Mouse (Mus musculus) cerebellum, adult 8-10 months (tissue): ENCODE data around the gene Myl7.
"Not testable (repeated sequence)": the region's sequence is repeated elsewhere in the genome, so short reads cannot be mapped to it uniquely, and the experiment has no call there.

Experiments used
- DNase-seq: peaks from one replicate; pipeline ENCODE4 v3.0.0; 2022

Gene Myl7

DNA sequence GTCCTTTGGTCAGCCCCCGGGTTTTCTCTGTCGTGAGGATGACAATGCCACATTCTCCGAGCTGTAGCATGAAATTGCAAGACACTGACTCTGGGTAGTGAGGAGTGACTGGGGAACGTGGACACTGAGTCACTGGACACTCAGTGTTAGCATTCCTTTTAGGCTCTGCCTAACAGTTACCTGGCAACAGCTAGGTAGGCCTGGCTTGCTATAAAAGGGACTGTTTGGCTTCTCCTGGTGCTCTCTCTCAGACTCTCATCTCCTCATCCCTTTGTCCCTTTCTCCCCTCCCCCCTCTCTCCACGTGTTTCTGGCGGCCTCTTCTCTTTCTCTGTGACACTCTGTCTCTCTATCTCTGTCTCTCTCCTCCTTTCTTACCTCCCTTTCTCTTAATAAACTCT lies 3.8 kb upstream of the Myl7 start:
- no peak for DNase-seq

DNA sequence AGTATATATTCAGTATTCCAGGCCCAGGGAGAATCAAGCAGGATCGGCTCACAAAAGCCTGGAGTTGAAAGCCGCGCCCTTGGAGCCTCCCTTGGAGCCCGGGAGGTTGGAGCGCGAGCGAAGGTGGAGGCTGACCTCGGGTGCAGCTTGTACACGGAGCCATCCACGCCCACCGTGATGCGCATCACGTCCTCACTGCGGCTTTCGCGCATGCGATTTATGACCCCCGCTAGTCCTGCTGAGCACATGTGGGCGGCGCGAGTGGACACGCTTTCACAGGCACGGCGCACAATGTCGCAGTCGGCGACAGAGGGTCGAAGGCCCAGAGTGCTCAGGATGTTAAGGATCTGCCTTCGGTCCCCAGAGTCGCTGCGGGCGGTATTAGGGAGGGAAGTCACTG lies 3.4 kb upstream of the Myl7 start:
- no peak for DNase-seq

DNA sequence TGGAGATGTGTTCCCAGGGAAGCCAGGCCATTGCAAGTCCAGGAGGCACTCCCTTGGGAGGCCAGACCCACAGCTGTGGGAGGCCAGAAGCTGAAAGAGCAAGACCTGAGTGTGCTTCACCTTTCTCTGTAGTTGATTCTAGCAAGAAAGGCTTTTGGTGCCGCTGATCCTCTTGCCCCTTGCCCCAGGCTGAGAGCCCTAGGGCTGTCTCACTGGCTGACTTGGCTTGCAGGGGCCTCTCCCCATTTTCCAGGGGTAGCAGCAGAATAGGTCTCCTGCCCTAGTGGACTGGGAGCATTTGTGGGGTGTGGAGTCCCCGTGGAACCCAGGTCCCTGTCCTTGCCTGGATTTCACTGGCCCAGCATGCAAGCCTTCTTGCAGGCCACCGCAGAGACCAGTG lies 2.7 kb upstream of the Myl7 start:
- DNase-seq, result no peak

DNA sequence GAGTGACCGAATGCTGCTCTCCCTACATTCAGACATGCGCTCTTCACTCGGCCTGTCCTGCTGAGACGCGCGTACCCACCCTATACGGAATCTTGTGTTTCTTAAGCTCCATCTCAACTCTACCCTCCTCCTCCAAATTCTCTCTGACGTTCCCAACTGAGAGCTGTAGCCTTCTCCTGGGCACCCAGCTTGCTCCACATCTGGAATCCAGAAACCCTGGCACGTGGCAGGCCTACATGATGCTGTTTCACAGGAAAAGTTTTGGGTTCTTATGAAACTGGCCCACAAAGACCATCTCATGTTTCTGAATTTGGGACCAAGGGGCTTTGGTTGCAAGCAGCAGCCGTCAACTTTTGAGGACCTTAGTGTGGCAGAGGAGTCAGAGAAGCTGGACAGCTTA lies 704 bp upstream of the Myl7 start:
- no peak for DNase-seq

DNA sequence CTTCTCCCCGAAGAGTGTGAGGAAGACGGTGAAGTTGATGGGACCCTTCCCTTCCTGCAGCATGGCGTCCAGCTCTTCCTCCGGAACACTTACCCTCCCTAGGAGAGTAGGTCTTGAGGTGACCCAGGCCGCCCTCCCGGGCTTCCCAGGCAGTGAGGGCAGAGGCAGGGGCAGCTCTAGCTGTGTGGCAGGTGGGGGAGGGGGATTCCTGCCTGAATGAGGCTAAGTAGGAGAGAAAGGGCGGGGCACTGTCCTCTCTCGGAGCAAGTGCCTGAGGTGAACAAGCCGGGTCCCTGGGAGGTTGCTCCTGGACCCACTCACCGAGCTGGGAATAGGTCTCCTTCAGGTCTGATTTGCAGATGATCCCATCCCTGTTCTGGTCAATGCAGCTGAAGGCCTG lies 743 bp downstream of the Myl7 start:
- no peak for DNase-seq

DNA sequence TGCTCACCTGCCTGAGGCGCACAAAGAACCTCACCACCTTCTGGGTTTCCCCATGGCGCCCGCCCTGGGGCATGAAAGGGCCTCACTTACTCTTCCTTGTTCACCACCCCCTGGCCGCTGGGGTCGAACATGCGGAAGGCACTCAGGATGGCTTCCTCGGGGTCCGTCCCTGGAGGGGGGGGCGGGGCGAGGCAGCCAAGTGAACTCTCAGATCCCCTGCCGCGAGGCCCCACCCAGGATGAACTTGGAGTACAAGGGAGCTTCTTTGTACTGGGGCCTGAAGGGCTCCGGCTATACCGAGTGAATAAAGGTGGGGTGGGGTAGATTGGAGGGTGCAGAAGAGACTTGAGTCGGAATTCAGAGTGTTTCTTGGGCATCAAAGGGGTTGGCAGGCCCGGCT lies 1.4 kb downstream of the Myl7 start:
- no peak for DNase-seq

DNA sequence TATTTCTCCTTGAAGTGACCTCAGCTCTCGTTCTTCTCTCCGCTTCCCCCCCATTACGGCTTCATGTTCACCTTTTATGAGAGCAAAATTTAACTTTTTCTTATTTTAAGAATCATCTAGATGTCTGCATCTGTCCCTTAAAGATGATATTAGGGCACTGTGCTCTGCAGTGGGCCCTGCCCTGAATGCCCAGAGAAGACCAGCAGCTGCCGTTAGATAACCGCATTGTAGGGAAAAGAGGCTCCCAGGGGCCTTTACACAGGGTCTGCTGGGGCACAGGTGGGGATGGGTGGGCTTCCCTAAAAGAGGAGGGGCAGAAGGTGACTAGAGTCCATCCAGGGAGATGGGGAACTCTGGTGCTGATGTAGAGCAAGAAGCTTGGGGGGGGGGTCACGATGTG lies 4.8 kb downstream of the Myl7 start:
- no peak for DNase-seq

DNA sequence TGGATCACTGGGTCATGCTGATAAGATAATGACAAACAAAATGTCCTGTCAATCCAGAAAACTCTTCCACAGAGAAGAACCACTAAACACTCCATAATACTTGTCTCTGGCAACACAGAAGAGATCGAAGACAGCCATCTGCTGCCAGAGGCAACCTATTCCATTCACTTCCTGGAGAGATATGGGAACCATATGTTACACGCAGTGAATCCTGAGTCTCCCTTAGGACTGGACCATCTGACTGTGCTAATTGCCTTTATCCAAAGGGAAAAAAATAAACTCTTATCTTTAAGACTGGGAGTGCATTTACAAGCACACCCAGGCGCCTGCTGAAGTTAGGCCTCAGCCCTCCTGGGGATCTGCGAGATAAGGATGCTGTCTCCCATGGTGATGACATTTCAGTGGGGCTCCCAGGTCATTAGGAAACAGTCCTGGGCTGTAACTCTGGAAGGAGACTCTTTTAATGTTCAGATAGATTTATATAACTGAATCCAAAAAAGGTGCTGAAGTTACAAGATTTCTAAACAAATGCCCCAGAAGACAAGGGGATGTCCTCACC lies 5.7 kb downstream of the Myl7 start:
- no peak for DNase-seq

DNA sequence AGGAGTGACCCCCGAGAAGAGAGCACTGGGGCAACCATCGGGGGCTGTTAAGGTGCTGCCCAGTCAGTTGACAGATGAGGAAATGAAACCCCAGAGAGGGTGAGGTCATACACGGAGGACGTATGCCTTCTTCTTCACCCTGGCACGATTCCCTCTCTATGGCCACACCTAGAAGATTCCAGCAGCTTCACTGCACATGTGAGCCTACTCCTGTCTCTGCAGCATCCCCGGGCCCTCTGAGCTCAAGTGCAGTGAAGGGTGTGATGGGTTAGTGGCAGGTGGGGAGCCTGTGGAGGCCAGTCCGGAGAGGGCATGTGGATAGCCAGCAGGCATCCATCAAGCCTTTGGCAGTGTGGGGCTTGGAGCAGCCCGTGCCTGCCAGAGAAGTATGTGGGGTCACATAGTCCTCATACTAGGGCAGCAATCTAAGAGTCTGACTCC lies 6.4 kb downstream of the Myl7 start:
- peak; percentile 56 for DNase-seq

DNA sequence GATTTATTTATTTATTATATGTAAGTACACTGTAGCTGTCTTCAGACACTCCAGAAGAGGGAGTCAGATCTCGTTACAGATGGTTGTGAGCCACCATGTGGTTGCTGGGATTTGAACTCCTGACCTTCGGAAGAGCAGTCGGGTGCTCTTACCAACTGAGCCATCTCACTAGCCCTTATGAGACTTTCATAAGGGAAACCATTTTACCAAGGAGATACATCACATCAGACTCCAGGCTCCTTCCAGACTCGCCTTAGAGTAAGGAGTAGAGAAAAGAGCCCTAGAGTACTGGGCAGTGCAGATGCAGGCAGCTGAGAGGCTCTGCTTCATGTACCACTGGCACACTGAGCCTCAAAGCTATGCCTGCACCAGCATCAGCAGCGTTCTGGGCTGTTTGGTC lies 10.0 kb downstream of the Myl7 start:
- DNase-seq, result not testable (repeated sequence)

DNA sequence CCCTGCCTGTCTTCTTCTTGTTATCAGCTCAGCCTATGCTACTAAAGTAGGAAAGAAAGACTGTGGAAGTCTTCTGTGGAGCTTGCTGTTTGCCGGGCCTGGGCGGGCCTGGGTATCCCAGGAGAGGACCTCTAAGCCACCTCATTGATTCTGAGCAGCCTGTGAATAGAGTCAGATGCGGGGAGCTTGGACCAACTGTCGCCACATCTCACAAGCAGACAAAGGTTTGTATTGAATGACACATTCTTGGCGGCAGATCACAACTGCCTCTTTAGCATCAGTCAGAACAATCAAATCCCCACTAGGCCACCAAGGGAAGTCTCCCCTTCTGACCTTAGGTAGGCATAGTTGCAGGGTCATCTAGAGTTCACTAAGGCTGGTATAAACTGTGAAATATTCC lies 11.3 kb downstream of the Myl7 start:
- DNase-seq, result no peak

DNA sequence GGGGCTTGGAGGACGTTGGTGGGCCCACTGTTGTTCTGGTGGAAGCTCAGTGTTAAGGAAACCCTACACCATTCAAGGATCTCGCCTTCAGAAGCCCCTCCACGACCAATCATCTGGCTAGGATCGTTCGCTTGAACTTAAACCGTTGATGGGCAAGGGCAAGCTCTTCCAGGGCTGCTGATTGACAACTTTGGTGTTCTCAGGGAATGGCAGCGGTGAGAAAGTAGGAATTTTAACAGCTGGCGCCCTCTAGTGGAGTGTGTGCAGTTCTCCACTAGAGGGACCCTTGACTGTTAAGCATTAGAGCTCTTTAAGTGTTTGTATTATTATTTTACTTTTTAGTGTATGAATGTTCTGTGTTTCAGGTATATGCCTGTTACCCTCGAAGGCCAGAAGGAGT lies 12.4 kb downstream of the Myl7 start:
- DNase-seq, result peak; percentile 64

DNA sequence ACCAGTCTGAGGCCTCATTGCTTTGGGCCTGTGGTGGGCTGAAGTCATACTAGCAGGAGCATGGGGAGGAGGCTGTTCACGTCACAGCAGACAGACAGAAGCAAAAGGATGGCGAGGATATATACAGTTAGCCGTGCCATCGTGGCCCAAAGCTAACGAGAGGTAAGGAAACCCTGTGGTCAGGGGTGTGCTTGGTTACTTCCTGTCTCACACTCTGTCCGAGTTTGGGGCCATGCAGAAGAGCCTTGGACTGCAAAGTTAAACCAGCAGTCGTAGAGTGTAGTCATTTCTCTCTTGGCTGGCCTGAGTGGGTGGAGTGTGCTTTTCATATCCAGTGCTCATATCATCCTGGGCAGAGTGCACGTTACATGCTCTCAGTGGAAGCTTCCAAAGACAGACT lies 16.1 kb downstream of the Myl7 start:
- no peak for DNase-seq

DNA sequence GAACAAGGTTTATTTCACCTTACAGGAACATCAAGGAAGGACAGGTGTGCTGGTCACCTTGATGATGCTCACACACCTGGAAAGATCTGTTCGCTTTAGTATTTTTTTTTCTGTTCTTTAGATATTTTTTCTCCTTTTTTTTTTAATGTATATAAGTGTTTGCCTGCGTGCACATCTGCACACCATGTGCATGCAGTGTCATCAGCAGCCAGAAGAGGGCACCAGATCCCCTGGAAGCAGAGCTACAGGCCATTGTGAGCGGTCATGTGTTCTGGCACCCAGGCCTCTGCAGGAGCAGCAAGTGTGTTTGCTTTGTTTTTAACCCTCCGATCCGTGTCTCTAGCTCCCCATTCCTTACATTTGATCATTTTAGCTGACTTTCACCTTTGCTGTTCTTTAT lies 18.7 kb downstream of the Myl7 start:
- peak; percentile 64 for DNase-seq

DNA sequence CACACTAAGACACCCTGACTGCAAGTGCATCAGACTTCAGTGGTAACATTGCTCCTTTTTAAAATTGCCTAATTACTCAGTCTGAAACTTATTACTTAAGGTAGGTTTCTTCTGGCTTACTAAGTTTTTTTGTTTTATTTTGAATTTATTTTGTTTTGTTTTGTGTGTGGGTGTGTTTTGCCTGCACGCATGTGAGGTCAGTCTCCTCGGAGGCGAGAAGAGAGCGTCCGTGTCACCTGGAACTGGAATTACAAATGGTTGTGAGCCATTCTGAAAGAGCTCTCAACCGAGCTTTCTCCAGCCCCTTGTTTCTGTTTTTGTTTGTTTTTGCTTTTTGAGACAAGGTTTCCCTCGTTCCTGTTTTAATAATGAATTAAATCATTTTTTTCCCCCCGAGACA lies 19.9 kb downstream of the Myl7 start:
- DNase-seq, result no peak

DNA sequence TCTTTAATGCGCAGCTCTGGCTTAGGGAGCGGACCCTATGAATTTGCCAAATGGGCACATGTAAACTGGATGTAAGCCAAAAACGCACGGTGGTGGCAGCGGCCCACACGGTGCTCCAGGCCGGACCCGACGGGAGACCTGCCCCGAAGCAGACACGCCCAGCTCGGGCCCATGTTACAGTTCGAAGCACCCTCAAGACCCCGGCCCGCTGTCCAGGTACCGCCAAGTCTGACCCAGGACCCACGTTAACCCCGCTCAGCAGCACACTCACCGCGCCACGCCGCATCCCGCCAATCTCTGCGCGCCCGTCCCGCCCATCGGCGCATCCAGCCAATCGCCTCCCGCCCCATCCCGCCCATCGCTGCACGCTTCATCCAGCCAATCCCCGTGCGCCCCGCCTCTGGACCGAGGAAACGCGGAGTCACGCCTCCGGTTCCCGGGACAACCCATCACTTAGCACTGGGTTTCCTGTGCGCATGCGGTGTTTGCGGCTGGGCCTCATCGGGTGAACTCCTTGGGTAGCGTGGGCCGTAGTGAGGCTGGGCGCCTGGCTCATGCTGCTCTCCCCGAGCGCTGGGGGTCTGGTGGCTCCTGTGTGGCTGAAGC lies 20.6 kb downstream of the Myl7 start, which contains the start of gene Pold2:
Gene Pold2, minus strand, starts transcription at position 372 of the 606 bp plus-strand sequence.
- peak; percentile 94 for DNase-seq

DNA sequence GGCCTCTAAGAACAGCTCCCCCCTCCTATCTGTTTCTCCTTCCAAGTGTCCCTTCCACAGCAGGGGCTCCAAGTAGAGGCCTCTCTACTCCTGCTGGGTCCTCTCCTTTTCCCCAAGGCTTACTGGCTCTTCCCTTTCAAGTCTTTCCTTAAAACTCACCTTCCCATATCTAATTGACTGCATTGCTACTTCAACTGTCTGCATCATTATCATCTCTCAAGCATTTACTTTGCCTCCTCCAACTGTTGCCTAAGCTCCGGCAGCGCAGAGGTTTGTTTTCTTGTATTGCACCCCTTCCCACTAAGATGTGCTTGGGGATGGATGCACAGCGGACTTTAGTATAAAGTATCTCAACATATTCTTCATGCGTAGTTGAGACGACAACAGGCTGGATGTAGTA lies 21.2 kb downstream of the Myl7 start:
- DNase-seq, result no peak

DNA sequence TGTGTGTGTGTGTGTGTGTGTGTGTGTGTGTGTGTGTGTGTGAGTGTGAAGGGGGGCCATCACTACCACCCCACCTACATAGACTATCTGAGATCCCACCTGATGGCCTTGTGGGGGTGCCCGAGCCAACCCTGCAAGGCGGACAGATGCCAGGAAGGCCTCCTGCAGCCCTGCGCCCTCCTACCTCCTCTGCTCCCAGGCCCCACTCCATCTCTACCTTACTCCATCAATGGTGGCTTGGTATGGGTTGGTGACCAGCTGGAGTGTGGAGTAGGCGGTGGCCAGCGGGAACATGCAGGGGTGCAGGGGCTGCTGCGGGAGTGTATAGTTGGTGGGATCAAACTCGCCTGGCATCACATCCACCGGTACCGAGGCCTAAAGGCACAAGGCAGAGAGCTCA lies 25.4 kb downstream of the Myl7 start:
- DNase-seq, result no peak

DNA sequence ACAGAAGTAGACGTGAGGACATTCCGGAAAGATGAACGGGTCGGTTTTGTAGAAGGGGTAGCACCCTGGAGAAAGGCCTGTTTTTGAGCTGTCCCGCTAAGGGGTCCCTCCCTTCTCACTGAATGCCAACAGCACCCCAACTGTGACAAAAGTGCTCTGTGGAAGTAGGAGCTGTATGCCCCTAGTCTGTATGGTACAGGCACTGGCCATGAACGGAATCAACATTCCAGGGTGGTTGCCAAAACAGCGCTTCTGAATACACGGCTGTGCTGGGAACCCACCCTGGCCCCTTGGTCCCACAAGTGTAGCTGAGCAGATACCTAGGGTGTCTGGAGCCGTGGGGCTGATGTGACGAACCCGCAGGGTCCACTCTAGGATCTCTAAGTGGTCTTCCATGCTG lies 25.9 kb downstream of the Myl7 start:
- no peak for DNase-seq

DNA sequence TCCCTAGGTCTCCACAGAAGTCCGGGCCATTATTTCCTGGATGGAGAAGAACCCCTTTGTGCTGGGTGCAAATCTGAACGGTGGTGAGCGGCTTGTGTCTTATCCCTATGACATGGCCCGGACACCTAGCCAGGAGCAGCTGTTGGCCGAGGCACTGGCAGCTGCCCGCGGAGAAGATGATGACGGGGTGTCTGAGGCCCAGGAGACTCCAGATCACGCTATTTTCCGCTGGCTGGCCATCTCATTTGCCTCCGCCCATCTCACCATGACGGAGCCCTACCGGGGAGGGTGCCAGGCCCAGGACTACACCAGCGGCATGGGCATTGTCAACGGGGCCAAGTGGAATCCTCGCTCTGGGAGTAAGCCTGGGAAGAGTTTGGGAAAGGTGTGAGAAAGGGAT lies 28.5 kb downstream of the Myl7 start:
- DNase-seq, result no peak

DNA sequence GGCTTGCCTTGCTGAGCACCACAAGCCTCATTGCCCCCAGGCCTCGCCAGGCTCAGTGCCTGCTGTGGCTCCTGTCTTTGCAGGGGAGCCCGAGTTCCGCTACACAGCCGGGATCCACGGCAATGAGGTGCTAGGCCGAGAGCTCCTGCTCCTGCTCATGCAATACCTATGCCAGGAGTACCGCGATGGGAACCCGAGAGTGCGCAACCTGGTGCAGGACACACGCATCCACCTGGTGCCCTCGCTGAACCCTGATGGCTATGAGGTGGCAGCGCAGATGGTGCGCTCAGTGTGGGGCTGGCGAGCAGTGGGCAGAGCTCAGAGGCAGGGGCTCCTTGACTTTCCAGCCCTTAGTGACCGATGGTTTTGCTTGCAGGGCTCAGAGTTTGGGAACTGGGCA lies 29.3 kb downstream of the Myl7 start:
- DNase-seq, result no peak

DNA sequence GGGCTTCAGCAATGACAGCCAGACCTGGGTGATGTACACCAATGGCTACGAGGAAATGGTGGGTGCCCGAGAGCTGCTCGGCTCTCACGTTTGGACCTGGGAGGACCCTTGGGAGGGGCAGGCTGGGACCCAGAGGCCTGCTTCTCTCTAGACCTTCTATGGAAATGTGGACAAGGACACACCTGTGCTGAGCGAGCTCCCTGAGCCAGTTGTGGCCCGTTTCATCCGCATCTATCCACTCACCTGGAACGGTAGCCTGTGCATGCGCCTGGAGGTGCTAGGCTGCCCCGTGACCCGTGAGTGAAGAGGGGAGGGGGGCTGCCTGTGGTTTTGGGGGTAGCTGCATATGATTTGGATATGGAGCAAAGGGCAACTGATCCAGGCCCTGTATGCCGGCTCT lies 30.3 kb downstream of the Myl7 start:
- no peak for DNase-seq

DNA sequence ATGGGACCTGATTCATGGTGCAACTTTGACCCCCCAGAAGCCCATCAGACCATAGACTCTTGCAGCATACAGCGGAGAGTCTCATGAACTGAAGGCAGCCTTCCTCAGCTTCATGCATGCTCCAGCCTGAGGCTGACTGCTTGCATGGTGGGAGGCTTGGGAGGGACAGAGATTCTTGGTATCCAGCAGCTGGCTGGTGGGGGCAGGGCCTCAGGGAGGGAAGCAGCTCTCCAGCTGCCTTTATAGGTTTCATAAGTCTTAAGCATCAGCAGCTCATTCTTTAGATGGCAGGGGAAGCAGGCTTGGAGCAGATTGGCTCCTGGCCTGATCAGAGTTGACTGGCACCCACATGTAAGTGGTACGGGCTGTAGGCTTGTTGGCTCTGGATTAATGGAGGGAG lies 31.4 kb downstream of the Myl7 start:
- no peak for DNase-seq

DNA sequence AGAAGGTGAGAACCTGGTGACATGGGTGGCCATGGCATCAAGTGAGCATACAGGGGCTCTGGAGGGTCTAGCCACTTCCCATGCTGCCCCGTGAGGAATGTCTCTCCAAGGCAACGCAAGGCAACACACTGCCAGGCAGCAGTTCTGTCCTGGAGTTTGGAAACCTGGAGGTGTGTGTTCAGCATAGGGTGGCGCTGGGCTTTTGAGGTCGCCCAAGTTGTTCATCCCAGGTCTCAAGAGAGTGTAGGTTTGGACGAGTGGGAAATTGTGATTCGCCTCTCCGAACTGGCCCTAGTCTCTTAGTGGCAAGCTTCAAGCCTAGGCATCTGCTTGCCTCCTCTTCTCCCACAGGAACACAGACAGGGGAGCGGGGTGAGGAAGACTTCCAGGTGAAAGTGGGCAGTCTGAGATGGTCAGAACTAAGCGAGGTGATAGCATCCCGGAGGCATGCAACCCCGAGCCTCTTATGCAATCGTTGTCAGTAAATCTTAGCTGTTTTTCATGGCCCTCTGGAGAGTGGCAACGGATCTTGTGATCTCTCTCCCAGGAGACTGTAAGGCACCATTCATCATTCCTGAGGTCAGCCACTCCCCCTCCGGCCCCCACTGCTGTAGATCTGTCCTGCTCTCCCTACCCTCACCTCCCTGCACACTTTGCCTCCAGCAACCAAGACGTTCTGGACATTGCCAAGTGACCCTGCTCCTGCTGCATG lies 36.0 kb downstream of the Myl7 start:
- DNase-seq, result no peak
